Mouse (Mus musculus) ovary, adult 10 weeks (tissue): ENCODE data around the gene Ptpn4. TPM values are rescaled to one million over a fixed set of nuclear protein-coding genes. Genes with fewer than 3 reads are reported as not detected.

Experiments
- polyA plus RNA-seq: library from polyadenylated mRNA; stranded (reverse); fragments of 350-450 nt; fragmentation: Illumina TruSeq; extraction: RNeasy Lipid Tissue Mini Kit (QIAGEN cat#74804); gene quantifications from one replicate; pipeline ENCODE4 v1.2.3, GENCODE M21; 2014

Ptpn4 gene
- polyA plus RNA-seq = 109 TPM

DNA sequence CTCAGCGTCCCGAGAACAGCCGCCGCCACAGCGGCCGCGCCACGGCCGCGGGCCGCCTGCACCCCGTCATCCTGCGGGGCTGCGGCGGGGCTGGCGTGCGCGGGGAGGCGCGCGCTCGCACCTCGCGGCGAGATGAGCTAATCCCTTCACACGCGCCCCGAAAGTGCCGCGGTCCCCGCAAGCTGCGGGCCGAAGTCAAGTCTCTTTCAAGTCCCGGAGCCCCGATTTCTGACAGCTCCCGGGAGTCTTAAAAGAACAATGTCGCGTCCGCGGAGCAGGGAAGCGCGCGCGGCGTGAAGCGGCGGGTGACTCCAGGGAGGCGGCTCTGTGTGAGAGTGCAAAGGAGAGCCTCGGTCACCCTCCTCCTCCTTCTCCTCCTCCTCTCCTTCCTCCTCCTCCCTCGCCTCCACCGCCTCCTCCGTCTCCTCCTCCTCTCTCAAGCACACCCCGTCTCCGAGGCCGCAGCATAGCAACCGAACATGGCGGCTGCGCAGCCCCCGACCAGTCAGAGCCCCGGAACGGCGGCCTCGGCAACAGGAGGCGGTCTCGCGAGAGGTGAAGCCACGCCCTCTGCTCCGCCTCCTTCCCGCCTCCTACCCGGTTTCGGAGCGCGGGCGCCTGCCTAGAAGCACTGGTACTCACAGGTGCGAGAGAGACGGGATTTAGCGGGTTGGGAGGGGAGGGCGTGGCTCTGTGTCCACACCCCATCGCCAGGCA, at the start of gene Ptpn4:
TSS of gene Ptpn4 (minus strand) at position 579 of the 717 bp plus-strand sequence.

DNA sequence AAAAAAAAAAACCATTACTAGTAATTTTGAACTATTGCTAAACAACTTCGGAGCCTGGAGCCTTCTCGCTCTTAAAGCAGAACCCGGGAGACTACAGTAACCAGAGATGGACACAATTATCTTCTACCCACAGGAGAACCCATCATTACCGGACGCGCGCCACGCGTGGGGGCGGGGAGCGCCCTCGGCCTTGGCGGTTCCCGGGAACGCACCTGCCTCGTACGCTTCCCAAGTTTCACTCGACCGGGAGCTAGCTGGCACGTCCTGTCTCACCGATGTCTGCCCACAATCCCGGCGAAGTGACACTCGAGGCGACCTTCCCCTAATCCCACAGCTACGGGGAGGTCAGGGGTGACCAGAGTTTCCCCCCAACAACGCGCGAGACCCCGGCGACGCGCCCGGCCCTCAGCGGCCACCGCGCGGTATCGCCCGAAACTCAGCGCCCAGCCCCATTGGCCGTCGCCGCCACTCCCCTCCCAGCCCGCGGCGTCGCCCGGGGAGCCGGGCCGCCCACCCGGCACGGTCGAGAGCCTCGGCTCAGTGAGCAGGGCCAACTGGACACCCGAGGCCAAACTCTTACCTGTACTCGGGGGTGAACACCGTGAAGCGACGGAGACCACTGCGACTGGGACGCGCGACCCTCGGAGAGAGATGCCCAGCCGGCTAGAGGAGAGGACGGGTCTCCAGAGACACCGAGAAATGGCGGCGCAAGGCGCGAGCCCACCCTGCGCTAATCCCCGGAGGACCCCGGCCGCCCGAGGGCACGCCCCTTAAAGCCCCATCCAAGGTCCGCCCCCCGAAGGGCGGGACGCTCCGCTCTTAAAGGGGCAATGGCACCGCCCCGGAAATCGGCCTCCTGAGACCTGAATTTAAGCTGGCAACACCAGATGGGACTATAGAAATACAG, 189.0 kb downstream of the Ptpn4 start, which contains the start of gene Epb41l5:
TSS of gene Epb41l5 (minus strand) at position 796 of the 907 bp plus-strand sequence.

Other genes with a start within 250 kb of the Ptpn4 start
- 47.1 TPM for gene Epb41l5, start 188.6 kb downstream of the Ptpn4 start, polyA plus RNA-seq
- 6.0 TPM for gene Tmem177, start 75.6 kb upstream of the Ptpn4 start, polyA plus RNA-seq
- 1.5 TPM for gene Cfap221, start 159.6 kb upstream of the Ptpn4 start, polyA plus RNA-seq
- not detected for gene Sctr, start 169.3 kb upstream of the Ptpn4 start, polyA plus RNA-seq
- gene Tmem37, start 236.5 kb upstream of the Ptpn4 start, polyA plus RNA-seq = not detected